Mouse (Mus musculus) urinary bladder, postnatal 4 days (tissue): ENCODE data around the gene Sema4f.

Experiments
- DNase-seq, 2 experiments: peaks; one replicate each; pipeline ENCODE4 v3.0.0; 2021 to 2022; ENCODE audit warnings: low spot score in 2 of 2

Sema4f gene

DNA sequence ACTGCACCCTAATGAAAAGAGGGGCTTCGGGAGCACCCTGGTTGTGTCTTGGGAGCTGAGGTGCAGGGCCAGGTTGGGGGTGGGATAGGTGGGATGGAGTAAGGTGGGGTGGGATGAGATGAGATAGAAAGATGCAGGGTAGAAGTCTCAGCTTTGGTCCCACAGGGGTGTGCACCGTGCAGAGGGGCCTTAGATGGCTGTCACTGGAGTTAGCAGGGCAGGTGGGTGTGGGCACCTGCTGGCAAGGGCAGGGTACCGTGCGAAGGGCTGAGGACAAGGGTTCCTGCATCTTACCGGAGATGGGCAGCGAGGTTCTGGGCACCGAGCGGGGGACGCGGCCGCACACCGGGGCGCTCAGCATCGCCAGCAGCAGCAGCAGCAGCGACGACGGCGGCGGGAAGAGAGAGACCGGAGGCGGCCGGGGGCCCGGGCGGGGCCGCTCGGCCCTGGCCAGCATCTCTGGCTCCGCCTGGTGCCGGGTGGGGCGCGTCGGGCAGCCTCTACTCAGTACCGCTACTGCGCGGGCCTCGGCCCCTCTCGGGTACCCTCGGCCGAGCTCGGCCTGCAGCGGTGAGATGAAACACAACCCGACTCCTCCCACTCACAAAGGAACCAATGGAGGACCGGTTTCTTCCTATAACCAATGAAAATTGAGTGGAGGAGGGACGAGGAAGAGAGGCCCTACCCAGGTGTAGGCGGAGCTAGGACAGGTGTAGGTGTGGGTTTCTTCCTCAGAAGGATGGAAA, at the start of gene Sema4f:
Sema4f (minus strand) TSS at position 603 of the 746 bp plus-strand sequence.
- peak in 1 of 2 experiments; percentile 48 for DNase-seq

DNA sequence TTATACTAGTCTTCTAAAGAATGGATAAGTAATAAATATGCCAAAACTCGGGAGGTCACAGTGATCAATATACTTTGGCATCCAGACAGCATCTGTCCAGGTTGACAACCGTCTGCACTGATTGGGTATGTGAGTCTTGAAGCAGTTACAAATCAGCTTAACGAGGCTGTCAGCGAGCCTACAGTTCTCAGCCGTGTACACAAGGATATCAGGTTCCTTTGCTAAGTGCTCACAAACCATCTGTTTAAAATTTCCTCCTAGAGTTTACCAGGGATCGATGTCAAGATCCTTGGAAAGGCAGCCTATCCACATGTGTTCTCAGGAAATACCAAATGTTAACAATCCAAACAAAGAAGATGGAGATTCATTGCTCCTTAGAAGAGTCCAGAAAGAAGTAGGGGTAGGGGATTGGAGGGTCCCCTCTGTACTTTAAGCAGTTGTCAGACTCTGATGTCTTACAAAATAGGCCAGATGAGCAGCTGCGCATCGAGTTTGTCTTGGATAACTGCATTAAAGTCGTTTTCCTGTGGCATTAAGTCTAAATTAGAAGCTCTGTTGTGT, 47.9 kb upstream of the Sema4f start:
- no peak for DNase-seq

DNA sequence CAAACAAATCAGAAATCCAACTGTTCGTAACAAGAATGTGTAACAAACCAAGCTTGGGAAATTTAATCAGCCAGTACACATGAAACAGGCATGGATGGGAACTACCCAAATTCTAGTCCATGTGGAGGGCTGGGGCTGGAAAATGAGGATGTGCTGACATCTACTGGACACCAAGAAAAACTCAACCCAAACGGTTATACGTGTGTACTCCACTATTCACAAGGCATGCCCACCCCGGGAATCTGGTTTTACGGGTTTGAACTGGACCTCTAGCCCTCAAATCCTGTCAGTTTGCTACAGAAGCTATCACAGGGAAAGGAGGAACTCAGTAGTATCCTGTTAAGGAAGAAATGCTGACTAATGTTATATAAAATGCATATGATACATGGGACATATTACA, 31.5 kb upstream of the Sema4f start:
- peak in 1 of 2 experiments; percentile 33 for DNase-seq

DNA sequence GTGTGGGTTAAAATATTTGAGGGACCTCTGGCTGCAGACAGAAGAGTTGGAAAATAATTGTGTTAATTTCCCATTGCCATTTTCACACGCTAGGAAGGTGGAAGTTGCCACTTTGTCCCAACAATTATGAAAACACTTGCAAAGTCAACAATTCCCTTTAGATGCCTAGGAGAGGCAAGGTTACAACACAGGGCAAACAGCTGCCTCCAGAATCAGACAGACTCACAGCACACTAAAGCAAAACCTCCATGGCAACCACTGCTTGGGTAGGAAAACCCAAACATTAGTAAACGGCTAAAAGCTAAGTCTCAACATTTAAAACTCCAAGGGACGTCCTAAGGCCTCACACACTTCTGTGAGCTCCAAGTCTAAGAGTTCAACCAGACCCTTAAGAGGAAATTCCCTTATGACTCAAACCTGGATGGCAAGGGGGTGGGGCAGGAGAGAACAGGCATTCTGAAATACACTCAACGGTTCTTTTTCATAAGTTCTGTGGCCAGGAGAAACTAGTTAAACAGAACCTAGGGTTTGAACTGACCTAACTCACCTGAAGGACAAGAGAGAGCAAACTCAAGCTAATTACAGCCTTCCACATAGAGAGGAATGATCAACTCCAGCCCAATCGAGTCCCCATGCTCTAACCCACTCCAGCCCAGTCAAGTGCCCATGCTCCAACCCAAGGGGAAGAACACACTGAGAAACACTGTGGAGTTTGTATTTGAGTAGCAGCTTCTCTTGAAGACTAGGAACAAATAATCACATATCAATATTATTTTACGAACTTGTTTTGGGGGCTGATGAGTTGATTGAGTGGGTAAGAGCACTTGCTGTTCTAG, 29.9 kb upstream of the Sema4f start:
- no peak for DNase-seq

DNA sequence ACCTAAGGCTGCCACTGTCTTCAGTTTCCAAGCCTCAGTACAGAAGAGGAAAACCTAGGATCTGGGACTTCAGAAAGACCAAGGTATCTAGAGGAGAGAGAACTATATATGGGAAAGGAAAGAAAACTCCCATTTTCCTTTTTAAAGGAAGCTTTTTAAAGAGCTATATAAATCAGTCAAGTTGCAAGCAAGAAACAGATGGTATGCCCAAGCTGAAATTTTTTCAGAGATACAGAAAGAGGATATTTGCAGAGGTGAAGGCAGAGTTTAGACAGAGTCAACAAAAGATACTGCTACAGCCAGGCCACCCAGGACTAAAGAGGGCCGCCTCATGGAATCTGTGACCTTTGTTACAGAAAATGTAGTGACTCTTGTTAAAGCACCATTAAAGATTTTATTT, 22.1 kb upstream of the Sema4f start:
- no peak for DNase-seq

DNA sequence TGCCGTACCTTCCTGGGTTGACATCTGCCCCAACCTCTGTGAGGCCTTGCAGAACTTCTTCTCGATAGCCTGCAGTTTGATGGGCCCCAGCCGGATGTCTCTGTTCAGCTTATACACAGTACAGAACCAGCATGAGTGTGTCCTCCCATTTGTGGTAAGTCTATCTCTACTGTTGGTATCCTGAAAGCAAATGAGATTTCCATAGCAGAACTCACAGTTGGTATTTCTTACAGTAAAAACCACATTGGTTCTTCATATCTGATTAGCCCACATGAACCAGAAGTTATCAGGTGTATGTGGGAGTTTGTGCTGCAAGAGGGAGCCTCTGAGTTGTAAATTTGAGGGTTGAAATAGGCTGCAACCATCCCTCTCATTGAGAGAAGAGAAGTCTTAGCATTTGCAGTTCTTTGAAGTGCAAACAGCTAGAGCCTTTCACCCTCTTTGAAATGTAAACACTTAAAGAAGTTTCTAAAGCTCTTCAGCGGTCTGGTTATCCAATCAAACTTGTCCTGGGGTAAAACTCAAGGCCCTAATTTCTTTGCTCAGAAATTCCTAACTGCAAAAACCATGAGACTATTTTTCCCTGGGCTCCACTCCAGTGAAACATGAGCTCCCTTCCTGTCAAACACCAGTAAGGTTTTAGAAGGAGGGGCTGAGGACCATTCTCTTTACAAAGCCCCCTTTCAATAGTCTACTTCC, 17.1 kb upstream of the Sema4f start:
- DNase-seq: no peak

DNA sequence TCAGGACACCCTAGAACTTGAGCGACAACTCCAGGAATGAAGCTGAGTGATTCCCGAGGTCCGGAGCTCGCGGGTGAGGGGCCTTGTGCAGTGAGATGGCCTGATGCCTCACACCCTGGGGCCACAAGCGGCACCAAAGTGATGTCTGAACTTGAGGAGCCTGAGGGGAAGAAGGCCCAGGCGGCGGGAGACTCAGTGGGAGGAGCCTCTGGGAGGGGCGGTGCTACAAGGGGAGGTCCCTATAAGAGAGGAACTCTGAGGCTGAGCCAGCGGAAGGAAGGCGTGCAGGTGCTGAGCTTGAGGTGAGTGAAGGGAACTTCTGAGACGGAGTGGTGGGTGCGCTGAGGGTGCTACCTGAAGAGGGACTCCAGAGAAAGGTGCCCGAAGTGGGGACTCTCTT, 7.1 kb upstream of the Sema4f start, which contains the start of gene M1ap:
M1ap (plus strand) TSS at position 252 of the 400 bp plus-strand sequence.
- DNase-seq: no peak

DNA sequence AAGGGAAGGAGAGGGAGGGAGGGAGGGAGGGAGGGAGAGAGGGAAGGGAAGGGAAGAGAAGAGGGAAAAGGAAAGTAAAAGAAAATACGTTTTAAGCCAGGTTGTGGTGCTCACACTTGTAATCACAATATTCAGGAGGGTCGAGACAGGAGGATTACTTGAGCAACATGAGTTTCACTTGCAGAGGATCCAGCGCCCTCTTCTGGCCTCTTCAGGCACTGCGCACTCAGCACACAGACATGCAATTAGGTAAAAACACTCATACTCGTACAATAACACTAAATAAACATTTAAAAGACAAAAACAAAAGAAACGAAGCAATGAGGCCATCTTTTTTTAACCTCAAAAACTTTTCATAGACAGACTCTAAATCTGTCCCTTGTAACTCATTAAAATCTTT, 6.2 kb upstream of the Sema4f start:
- DNase-seq: no peak

DNA sequence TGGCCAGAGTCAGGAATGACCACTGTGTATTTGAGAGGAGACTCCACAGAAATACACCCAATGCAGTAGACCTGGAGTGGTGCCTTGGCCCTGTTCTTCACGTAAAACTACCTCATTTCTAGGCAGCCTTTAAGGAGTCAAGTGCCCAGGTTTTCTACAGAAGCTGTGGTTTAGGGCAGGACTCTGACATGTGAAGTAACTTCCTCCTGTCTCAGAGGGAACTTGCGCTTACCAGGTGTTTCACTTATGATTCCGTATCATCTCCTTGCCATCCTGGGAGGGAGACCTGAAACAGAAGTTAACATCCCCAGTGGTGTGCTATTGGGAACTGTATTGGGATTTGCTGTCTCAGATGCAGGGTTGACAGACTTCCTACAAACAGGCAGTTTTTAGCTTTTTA, 1.2 kb upstream of the Sema4f start:
- DNase-seq: no peak

DNA sequence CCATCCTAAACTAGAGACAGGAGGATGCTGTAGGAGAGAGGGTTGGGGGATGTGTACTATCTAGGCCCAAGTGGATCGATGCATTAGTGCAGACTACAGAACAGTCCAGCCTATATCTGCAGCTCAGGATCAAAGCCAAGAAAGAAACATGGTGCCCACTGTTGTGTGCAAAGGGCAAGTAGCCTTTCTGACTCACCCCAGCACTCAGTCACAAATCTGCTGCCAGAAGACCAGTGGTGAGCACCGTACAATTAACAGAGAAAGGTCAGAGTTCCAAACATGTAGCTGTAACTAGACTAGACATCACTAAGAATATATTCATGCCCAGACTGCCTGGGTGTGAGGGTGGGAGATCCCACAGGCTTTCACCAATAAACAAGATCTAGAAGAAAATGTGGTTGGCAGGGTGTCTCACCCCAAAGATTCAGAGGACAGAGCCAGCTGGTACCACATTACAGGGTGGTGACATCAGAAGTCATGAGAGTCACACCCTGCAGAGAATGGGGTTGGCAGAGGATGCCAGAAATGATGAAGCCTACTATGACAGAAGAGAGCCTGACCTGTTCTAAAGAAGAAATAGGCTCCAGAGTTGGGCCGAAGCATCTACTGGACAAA, 4.8 kb downstream of the Sema4f start:
- no peak for DNase-seq

DNA sequence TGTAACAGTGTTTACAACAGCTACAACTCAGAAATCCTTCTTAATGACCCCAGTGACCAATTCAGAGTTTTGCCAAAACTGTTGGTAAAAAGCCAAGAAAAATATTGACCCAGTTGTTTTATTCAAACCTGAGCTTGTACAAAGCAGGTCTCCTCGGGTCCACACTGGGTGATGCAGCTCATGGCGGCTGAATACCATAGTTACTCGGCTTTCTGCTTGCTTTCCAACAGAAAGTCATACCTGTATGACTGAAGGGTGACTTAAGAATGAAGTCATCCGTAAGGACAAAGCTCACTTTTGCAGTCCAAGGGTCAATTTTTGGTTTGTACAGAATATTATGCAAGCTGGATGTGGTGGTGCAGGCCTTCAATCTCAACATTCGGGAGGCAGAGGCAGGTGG, 12.0 kb downstream of the Sema4f start:
- DNase-seq: no peak

DNA sequence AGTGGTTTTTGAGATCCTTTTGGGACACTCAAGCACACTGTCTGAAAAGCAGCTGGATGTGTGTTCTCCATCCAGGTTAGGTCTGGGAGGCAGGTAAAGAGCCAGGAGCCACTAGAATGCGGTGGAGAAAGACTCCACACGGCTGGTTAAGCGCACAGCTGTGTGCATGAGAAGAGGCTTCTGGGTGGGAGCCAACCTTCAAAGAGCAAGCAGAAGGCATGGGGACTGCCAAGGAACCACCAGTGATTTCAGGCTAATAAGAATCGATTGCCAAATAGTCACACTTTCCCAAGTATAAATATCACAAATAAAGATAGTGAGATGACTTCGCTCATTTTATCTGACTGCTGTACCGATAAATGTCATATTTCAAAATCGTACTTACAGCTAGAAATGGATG, 13.0 kb downstream of the Sema4f start:
- DNase-seq: no peak

DNA sequence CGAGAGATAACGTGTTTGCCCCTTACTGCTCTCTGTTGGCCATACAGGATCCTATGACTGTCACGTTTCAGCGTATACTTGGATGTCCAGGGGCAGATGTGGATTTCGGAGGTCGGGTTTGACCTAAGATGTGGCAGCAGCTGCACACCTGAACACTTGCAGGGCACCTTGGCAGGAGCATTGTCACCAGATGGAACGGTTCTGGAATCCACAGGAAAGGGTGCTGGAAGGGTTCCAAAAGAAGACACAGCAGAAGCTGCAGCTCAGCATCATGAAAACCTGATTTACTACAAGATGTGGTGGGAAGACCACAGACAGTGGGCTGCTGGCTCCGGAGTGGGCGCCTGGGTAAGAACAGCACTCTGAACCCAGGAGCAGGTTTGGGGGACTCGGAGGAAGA, 13.5 kb downstream of the Sema4f start:
- DNase-seq: no peak

DNA sequence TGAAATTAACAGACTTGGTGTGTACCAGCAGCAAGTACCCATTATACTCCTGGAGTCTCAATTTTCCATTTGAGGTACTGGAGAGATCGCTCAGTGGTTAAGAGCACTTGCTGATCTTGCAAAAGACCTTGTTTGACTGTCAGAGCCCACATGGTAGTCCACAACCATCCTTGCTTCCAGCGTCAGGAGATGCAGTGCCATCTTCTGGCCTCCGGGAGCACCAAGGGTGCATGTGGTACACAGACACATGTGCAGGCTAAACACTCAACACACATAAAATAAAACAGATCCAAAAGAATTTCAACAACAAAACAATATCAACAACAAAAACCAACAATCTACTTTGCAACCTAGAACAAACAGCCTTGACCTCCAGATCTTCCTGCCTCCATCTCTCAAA, 14.6 kb downstream of the Sema4f start:
- DNase-seq: no peak

DNA sequence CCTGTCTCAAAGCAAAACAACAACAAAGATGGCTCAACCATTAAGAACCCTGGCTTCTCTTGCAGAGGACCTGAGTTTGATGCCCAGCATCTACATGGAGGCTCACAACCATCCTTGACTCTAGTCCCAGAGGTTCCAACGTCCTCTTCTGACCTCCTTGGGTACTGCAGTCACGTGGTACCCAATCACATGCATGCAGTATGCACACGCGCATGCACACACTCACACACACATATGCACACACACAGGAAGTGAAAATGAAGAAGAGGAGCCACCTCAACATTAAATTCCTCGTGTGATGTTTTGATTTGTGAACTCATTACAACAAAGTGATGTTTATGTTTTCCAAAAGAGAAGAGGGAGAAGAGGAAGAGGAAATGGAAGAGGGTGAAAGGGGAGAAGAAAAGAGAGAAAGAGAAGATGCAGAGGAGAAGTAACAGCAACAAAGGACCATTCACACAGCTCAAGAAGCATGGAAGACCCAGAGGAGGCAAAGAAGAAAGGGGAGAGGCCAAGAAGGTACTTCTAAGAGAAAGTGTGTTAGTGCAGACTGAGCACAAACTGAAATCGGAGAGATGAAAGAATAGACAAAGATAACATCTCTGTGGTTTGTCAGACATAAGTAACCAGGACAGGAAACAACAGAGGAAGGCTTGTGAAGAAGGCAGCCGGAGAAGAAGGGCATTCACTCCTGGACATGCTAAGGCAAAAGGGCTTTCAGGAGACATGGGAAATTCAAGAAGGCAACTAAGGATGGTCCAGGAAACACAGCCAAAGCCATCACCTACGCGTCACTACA, 17.9 kb downstream of the Sema4f start:
- no peak for DNase-seq

DNA sequence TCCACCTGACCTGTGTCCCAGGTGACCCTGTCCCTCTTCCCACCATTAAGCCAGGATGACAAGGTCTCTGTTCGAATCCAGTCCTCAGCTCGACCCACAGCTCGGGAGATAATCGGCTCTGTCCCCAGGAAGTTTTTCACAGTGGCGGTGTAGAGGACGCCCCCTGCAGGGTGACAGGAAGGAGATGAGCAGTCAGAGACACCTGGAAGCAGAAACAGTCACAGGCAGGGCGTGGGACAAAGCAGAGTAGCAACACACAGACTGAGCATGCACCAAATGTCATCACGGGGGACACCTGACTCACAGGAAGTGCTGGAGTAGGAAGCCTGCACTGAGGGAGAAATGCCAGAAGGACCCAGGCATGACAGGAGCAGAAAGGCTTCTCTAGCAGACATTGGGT, 20.0 kb downstream of the Sema4f start:
- DNase-seq: no peak

DNA sequence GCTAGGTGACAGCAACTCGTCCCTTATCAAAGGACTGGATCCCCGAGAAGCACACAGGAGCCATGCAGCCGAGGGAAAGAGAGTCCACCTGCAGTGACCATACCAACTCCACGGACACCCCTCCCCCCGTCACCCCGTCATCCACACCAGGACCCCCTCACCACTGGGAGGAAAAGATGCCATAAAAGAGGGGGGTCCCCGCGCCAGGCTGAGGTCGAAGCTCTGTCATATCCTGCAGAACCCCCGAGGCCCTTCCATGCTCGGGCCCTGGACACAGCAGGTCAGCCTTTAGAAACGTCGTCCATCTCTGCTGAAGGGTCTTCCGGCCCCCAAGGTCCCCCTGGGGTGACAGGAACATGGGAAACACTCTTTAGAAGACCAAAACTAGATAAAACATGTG, 21.2 kb downstream of the Sema4f start:
- DNase-seq: no peak

DNA sequence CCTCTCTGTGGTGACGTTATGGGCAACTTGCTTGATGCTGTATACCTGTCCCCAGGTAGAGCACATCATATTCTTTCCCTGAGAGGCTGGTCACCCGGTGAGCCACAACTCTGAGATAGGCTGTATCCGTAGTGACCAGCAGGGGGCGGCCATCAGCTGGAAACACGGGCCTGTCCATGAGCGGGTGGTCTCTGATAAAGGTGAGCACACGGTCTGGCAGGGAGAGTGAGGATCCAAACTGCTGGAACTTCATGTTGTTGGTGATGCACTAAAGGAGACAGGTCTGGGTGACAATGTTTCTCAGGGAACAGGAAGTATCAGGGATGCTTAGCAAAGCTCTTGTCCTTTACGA, 21.8 kb downstream of the Sema4f start:
- peak in 1 of 2 experiments; percentile 67 for DNase-seq

DNA sequence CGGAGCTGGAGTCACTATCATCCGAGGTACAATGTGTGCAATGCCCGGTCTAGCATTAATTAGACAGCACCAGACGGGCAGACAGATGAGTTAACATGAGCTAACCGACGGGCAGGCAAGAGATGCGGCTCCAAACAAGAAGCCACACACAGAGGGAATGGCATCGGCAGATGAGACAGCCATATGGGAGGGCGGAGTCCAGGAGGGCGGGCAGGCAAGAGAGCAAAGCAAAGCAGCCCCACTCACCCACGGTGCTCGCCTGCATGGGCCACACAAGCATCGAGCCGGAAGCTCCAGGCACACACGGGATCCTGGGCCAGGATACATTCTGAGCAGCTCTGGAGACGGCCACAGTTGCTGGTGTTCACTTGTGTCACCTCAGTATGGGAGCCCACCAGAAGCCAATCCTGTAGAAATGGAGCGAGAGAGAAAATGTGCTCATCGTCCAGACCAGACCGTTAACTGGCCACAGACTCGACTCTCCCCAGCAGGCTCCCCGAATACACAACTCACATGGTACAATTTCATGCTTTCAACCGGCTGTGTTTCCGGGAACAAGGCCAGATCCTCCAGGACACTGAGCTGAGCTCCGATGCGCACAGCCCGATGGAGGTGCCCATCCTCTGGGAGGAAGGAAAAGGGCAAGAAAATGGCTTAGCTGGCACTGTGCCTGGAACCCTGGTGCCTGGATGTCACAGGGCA, 22.3 kb downstream of the Sema4f start:
- no peak for DNase-seq

DNA sequence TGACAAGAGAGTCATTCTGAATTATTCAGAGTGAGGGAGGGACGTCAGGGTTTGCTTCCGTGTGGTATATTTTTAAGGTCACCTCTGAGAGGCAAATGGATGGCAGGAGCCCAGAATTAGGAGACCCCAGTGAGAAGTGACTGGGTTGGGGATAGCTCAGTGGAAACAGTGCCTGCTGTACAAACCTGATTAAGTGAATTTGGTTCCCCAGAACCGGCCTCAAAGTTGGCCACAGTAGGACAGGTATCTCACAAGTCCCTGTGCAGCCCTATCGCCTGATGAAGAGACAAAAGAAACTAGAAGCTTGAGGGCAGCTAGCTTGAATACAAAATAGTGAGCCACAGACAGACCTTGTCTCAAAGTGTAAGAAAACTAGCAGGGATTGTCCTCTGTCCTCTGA, 23.1 kb downstream of the Sema4f start:
- DNase-seq: no peak
